In the genomic region with DNA sequence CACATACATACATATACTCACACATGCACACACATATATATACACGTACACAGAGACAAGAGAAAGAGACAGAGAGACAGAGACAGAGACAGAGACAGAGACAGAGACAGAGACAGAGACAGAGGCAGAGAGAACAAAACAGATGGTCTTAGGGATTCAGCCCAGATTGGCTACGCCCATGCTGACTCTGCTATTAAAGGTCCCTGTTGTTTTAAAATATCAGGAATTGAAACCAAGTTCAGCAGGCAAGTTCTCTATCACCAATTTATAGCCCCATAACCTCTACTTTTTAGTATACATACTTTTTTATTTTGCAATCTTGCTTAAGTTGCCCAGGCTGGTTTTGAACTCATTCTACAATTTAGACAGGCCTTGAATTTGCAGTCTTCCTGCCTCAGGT, we compare ENCODE assay signal across 17 mouse cellular contexts.
A peak's percentile ranks its signal among the peaks of the same experiment; 100 is the strongest.
DNase-seq lines count a peak whose midpoint lies in the region; ATAC-seq and TF ChIP-seq lines count a peak whose summit lies in the region.
"Had no signal": no experiment of that assay in that cellular context is flagged by ENCODE, and none has a peak within 500 bp of the region (broad histone marks: within the 10 kb centered on the region; RNA-seq: fewer than 3 reads in every experiment).

No protein-coding gene starts in this region.

- no peak overlapping the region for H3K4me3 ChIP-seq in heart, embryonic 15.5 days
- H3K4me3 ChIP-seq in neural tube, embryonic 13.5 days = no peak overlapping the region
- H3K4me3 ChIP-seq in neural tube, embryonic 15.5 days (replicated peaks) = no peak overlapping the region
- no peak overlapping the region for H3K4me3 ChIP-seq in intestine, postnatal 0 days (ENCODE audit: low read depth, low read length)
- H3K4me3 ChIP-seq in hindbrain, postnatal 0 days (ENCODE audit: low read length) = no peak overlapping the region
- H3K4me3 ChIP-seq: heart, embryonic 12.5 days; liver, embryonic 13.5 days; neural tube, embryonic 12.5 days had no signal

- no peak for DNase-seq in heart, postnatal 14 days
- no peak for DNase-seq in cerebellum, adult 9-10 months
- no peak for DNase-seq in cerebellum, postnatal 36 days
- DNase-seq in hindbrain, postnatal 0 days (ENCODE audit: low spot score) = no peak
- DNase-seq: cerebellum, adult 18-20 months; embryo, embryonic 11 days; gastrocnemius, postnatal 14 days; kidney, adult 11 months; left cerebral cortex, postnatal 4 days; liver, embryonic 13.5 days had no signal

- no peak for ATAC-seq in heart, embryonic 15.5 days (replicated peaks; ENCODE audit: insufficient number of reproducible peaks, insufficient read depth, low FRiP score, low read depth)
- ATAC-seq in neural tube, embryonic 13.5 days (ENCODE audit: low read depth) = no peak
- no peak for ATAC-seq in neural tube, embryonic 15.5 days (ENCODE audit: low FRiP score)
- ATAC-seq in intestine, postnatal 0 days = no peak
- ATAC-seq in hindbrain, postnatal 0 days = no peak
- ATAC-seq: midbrain, embryonic 16.5 days had no signal

- H3K4me1 ChIP-seq in heart, embryonic 15.5 days (replicated peaks) = peaks cover 12% of the 10 kb centered on the region
- H3K4me1 ChIP-seq in neural tube, embryonic 13.5 days (replicated peaks) = 0 out of 2 replicates have a peak, but pooled peaks cover 9% of the 10 kb centered on the region
- no peaks in the 10 kb centered on the region for H3K4me1 ChIP-seq in neural tube, embryonic 15.5 days
- no peaks in the 10 kb centered on the region for H3K4me1 ChIP-seq in intestine, postnatal 0 days (replicated peaks; ENCODE audit: control insufficient read depth, insufficient read depth, low read length)
- no peaks in the 10 kb centered on the region for H3K4me1 ChIP-seq in hindbrain, postnatal 0 days (ENCODE audit: insufficient read depth, low read length)
- H3K4me1 ChIP-seq: liver, embryonic 13.5 days; neural tube, embryonic 12.5 days had no signal

- intact Hi-C loops in heart, postnatal 14 days (cut with DNase I) = no loop called here

- WGBS in heart, embryonic 15.5 days = 100% methylated on average over 2 of the region's 2 CpGs
- 81% methylated on average over 2 of the region's 2 CpGs for WGBS in neural tube, embryonic 13.5 days
- WGBS in neural tube, embryonic 15.5 days = 86% methylated on average over 2 of the region's 2 CpGs
- 98% methylated on average over 2 of the region's 2 CpGs for WGBS in intestine, postnatal 0 days
- WGBS in hindbrain, postnatal 0 days = 91% methylated on average over 2 of the region's 2 CpGs

- H3K9me3 ChIP-seq in heart, embryonic 15.5 days (replicated peaks) = no peaks in the 10 kb centered on the region
- H3K9me3 ChIP-seq in neural tube, embryonic 13.5 days = peaks cover 4% of the 10 kb centered on the region; the same call in 1 of the 2 replicates
- H3K9me3 ChIP-seq in neural tube, embryonic 15.5 days (replicated peaks) = no peaks in the 10 kb centered on the region
- H3K9me3 ChIP-seq in intestine, postnatal 0 days (ENCODE audit: control insufficient read depth) = no peaks in the 10 kb centered on the region
- no peaks in the 10 kb centered on the region for H3K9me3 ChIP-seq in hindbrain, postnatal 0 days (ENCODE audit: low read length)
- H3K9me3 ChIP-seq: heart, embryonic 12.5 days; liver, embryonic 13.5 days; neural tube, embryonic 12.5 days had no signal

- H3K27me3 ChIP-seq in heart, embryonic 15.5 days = no peaks in the 10 kb centered on the region
- H3K27me3 ChIP-seq in neural tube, embryonic 13.5 days = no peaks in the 10 kb centered on the region
- H3K27me3 ChIP-seq in neural tube, embryonic 15.5 days (replicated peaks) = no peaks in the 10 kb centered on the region
- no peaks in the 10 kb centered on the region for H3K27me3 ChIP-seq in intestine, postnatal 0 days (replicated peaks; ENCODE audit: control insufficient read depth, insufficient read depth, low read length)
- no peaks in the 10 kb centered on the region for H3K27me3 ChIP-seq in hindbrain, postnatal 0 days (ENCODE audit: insufficient read depth, low read length)
- H3K27me3 ChIP-seq: heart, embryonic 12.5 days; neural tube, embryonic 12.5 days had no signal

- no peak overlapping the region for H3K4me2 ChIP-seq in heart, embryonic 15.5 days
- no peak overlapping the region for H3K4me2 ChIP-seq in neural tube, embryonic 13.5 days
- H3K4me2 ChIP-seq in neural tube, embryonic 15.5 days = no peak overlapping the region
- no peak overlapping the region for H3K4me2 ChIP-seq in intestine, postnatal 0 days (replicated peaks; ENCODE audit: low read depth)
- no peak overlapping the region for H3K4me2 ChIP-seq in hindbrain, postnatal 0 days (ENCODE audit: low read depth, low read length)
- H3K4me2 ChIP-seq: heart, embryonic 12.5 days; liver, embryonic 13.5 days; neural tube, embryonic 12.5 days had no signal

- H3K36me3 ChIP-seq in heart, embryonic 15.5 days = no peaks in the 10 kb centered on the region
- no peaks in the 10 kb centered on the region for H3K36me3 ChIP-seq in neural tube, embryonic 13.5 days
- H3K36me3 ChIP-seq in neural tube, embryonic 15.5 days = no peaks in the 10 kb centered on the region
- H3K36me3 ChIP-seq in intestine, postnatal 0 days (ENCODE audit: control insufficient read depth, insufficient read depth) = no peaks in the 10 kb centered on the region
- H3K36me3 ChIP-seq in hindbrain, postnatal 0 days (ENCODE audit: insufficient read depth, low read length) = no peaks in the 10 kb centered on the region
- H3K36me3 ChIP-seq: heart, embryonic 12.5 days; liver, embryonic 13.5 days; neural tube, embryonic 12.5 days had no signal

- TF ChIP-seq CTCF in intestine, postnatal 0 days (IDR thresholded peaks at IDR 0.05; ENCODE audit: low read depth) = no peak
- no peak for TF ChIP-seq CTCF in hindbrain, postnatal 0 days (IDR thresholded peaks at IDR 0.05; ENCODE audit: low read depth)

- peak overlapping the region; percentile 6; the same call in 1 of the 2 replicates for H3K27ac ChIP-seq in heart, embryonic 15.5 days
- peak overlapping the region; percentile 42 for H3K27ac ChIP-seq in neural tube, embryonic 13.5 days (replicated peaks)
- H3K27ac ChIP-seq in neural tube, embryonic 15.5 days (replicated peaks) = no peak overlapping the region
- 0 out of 2 replicates have a peak overlapping the region, but pooled peaks have one; percentile 35 for H3K27ac ChIP-seq in intestine, postnatal 0 days (ENCODE audit: low read depth, low read length)
- H3K27ac ChIP-seq in hindbrain, postnatal 0 days = no peak overlapping the region
- H3K27ac ChIP-seq: liver, embryonic 13.5 days; neural tube, embryonic 12.5 days had no signal

- no peak overlapping the region for H3K9ac ChIP-seq in heart, embryonic 15.5 days
- no peak overlapping the region for H3K9ac ChIP-seq in neural tube, embryonic 13.5 days
- no peak overlapping the region for H3K9ac ChIP-seq in neural tube, embryonic 15.5 days (replicated peaks)
- no peak overlapping the region for H3K9ac ChIP-seq in intestine, postnatal 0 days (ENCODE audit: low read depth, low read length)
- no peak overlapping the region for H3K9ac ChIP-seq in hindbrain, postnatal 0 days (replicated peaks; ENCODE audit: low read length)
- H3K9ac ChIP-seq: heart, embryonic 12.5 days; liver, embryonic 13.5 days; neural tube, embryonic 12.5 days had no signal

Comparison
In these comparisons a context has a peak if more than half of its experiments do, and no peak if none do; other contexts are left out.
1. H3K27ac ChIP-seq: peak in heart, embryonic 15.5 days (single experiment), neural tube, embryonic 13.5 days (single experiment) and intestine, postnatal 0 days (single experiment); none in neural tube, embryonic 15.5 days (single experiment) and hindbrain, postnatal 0 days (single experiment).